Mouse (Mus musculus): ENCODE data around the gene Hacd2. TPM values are rescaled to one million over a fixed set of nuclear protein-coding genes. Genes with fewer than 3 reads are reported as not detected.

Gene Hacd2
- polyA plus RNA-seq, 1 experiment from 2014 or later: 29.3 TPM

DNA sequence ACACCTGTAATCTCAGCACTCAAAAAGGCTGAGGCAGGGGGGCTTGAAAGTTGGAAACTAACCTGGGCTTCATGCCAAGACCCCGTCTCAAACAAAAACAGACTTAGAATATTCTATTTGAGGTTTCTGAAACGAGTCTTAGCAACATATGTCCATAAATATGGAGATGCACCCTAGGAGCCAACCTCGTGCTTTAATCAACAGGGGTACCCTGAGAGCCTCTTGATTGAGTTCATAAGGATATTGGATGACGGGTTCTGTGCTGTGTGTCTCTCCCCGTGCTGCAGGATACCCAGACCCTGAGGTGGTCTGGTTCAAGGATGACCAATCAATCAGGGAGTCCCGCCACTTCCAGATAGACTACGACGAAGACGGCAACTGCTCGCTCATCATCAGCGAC is 22.2 kb upstream of the Hacd2 start:
- no peaks in the 10 kb centered on the region for H3K27me3 ChIP-seq (ENCODE audit: control insufficient read depth, insufficient read depth, low read length)
- H3K4me1 ChIP-seq (ENCODE audit: control insufficient read depth, insufficient read depth, low read length): peaks cover 6% of the 10 kb centered on the region
- ATAC-seq (ENCODE audit: insufficient read depth, low FRiP score, low TSS enrichment): no peak
- H3K4me3 ChIP-seq (ENCODE audit: low read depth, low read length): no peak overlapping the region
- 41% methylated on average over 11 of the region's 11 CpGs for WGBS
- no peak overlapping the region for H3K4me2 ChIP-seq (ENCODE audit: low read depth)
- no peaks in the 10 kb centered on the region for H3K36me3 ChIP-seq (ENCODE audit: control insufficient read depth, insufficient read depth, low read length)
- H3K9me3 ChIP-seq (ENCODE audit: control insufficient read depth, low read length): no peaks in the 10 kb centered on the region
- H3K27ac ChIP-seq (ENCODE audit: low read depth, low read length): no peak overlapping the region
- no peak overlapping the region for H3K9ac ChIP-seq (ENCODE audit: low read length)
- DNase-seq (ENCODE audit: low spot score): no peak

DNA sequence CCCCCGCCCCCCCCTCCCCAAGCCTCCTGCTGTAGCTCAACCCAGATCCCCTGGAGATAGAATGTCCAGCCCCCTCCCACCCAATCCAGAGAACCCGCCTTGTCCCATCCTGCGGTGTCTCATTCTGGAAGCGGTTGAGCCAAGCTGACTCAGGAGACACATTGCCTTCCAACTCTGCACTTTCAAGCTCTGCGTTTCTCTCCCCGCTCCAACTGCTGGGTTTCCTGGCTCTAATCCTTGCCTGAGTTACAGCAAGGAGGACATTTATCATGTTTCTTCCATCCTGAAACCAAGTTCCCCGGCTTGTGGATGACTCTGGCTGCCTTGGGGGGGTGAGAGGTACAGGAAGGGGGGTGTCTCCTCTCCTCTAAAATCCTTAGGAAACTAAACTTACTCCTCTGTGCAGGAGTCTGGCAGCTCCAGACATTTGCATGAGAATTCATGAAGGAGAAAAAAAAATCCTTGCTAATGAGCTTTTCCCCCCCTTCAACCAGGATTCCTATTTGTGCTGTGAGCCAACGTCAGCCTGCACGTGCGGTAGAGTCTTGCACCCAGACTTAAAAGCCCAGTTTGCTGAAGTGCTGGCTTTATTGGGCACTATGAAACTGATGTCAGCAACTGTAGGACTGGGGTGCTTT is 21.2 kb upstream of the Hacd2 start:
- Histone ChIP-seq H3K9me3 (ENCODE audit: control insufficient read depth, low read length) (no peaks in the 10 kb centered on the region), H3K36me3 (ENCODE audit: control insufficient read depth, insufficient read depth, low read length) (no peaks in the 10 kb centered on the region), H3K4me1 (ENCODE audit: control insufficient read depth, insufficient read depth, low read length) (peaks cover 6% of the 10 kb centered on the region), H3K27ac (ENCODE audit: low read depth, low read length) (no peak overlapping the region), H3K4me3 (ENCODE audit: low read depth, low read length) (no peak overlapping the region), H3K4me2 (ENCODE audit: low read depth) (peak overlapping the region; percentile 30), H3K27me3 (ENCODE audit: control insufficient read depth, insufficient read depth, low read length) (no peaks in the 10 kb centered on the region), H3K9ac (ENCODE audit: low read length) (peak overlapping the region; percentile 14; the same call in 1 of the 2 replicates)
- DNase-seq (ENCODE audit: low spot score) (peak; percentile 21), ATAC-seq (ENCODE audit: insufficient read depth, low FRiP score, low TSS enrichment) (no peak)
- 7% methylated on average over 10 of the region's 10 CpGs for WGBS

- Histone ChIP-seq H3K36me3 (ENCODE audit: control insufficient read depth, insufficient read depth, low read length) (no peaks in the 10 kb centered on the region), H3K27me3 (ENCODE audit: control insufficient read depth, insufficient read depth, low read length) (no peaks in the 10 kb centered on the region), H3K4me2 (ENCODE audit: low read depth) (no peak overlapping the region), H3K4me1 (ENCODE audit: control insufficient read depth, insufficient read depth, low read length) (peaks cover 6% of the 10 kb centered on the region), H3K9ac (ENCODE audit: low read length) (no peak overlapping the region), H3K27ac (ENCODE audit: low read depth, low read length) (no peak overlapping the region), H3K4me3 (ENCODE audit: low read depth, low read length) (no peak overlapping the region), H3K9me3 (ENCODE audit: control insufficient read depth, low read length) (no peaks in the 10 kb centered on the region)
- DNase-seq (ENCODE audit: low spot score) (no peak), ATAC-seq (ENCODE audit: insufficient read depth, low FRiP score, low TSS enrichment) (no peak)
- WGBS: 82% methylated on average over 5 of the region's 5 CpGs
Measured at GRCm38 (mm10) chr16:35004356-35004755, 17.9 kb upstream of the Hacd2 start.

DNA sequence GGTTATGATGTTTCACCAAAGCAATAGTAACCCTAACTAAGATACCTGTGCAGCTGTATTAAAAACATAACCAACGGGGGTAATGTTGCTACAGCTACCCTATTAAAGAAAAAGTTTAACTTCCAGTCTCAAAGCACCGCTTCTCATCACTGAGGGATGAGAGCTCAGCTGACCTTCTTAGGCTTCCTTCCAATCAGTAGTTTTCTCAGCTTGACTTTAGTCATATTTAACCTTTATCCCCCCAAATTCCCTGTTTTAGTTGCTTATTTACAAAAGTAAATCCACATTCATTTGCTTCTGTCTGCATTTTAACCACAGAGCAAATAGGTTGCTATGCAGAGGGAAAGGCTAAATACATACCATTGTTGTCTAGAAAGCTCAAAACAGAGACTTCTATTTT is 17.5 kb upstream of the Hacd2 start:
- no peaks in the 10 kb centered on the region for H3K36me3 ChIP-seq (ENCODE audit: control insufficient read depth, insufficient read depth, low read length)
- H3K4me1 ChIP-seq (ENCODE audit: control insufficient read depth, insufficient read depth, low read length): peaks cover 6% of the 10 kb centered on the region
- no peak overlapping the region for H3K9ac ChIP-seq (ENCODE audit: low read length)
- no peak for ATAC-seq (ENCODE audit: insufficient read depth, low FRiP score, low TSS enrichment)
- no peak overlapping the region for H3K4me3 ChIP-seq (ENCODE audit: low read depth, low read length)
- no peak overlapping the region for H3K27ac ChIP-seq (ENCODE audit: low read depth, low read length)
- H3K27me3 ChIP-seq (ENCODE audit: control insufficient read depth, insufficient read depth, low read length): no peaks in the 10 kb centered on the region
- no peak for DNase-seq (ENCODE audit: low spot score)
- WGBS: 93% methylated on average over 2 of the region's 2 CpGs
- no peaks in the 10 kb centered on the region for H3K9me3 ChIP-seq (ENCODE audit: control insufficient read depth, low read length)
- no peak overlapping the region for H3K4me2 ChIP-seq (ENCODE audit: low read depth)

GRCm38 (mm10) chr16:35006251-35006650 is 16.0 kb upstream of the Hacd2 start:
- H3K27ac ChIP-seq (ENCODE audit: low read depth, low read length): no peak overlapping the region
- no peak overlapping the region for H3K9ac ChIP-seq (ENCODE audit: low read length)
- H3K36me3 ChIP-seq (ENCODE audit: control insufficient read depth, insufficient read depth, low read length): no peaks in the 10 kb centered on the region
- H3K4me3 ChIP-seq (ENCODE audit: low read depth, low read length): no peak overlapping the region
- DNase-seq (ENCODE audit: low spot score) (no peak), ATAC-seq (ENCODE audit: insufficient read depth, low FRiP score, low TSS enrichment) (no peak)
- no peak overlapping the region for H3K4me2 ChIP-seq (ENCODE audit: low read depth)
- H3K4me1 ChIP-seq (ENCODE audit: control insufficient read depth, insufficient read depth, low read length): peaks cover under 1% of the 10 kb centered on the region; the same call in 1 of the 2 replicates
- WGBS: 91% methylated on average over 5 of the region's 5 CpGs
- H3K9me3 ChIP-seq (ENCODE audit: control insufficient read depth, low read length): no peaks in the 10 kb centered on the region
- no peaks in the 10 kb centered on the region for H3K27me3 ChIP-seq (ENCODE audit: control insufficient read depth, insufficient read depth, low read length)

- Histone ChIP-seq H3K4me2 (ENCODE audit: low read depth) (no peak overlapping the region), H3K27ac (ENCODE audit: low read depth, low read length) (no peak overlapping the region), H3K9ac (ENCODE audit: low read length) (no peak overlapping the region), H3K4me1 (ENCODE audit: control insufficient read depth, insufficient read depth, low read length) (no peaks in the 10 kb centered on the region), H3K4me3 (ENCODE audit: low read depth, low read length) (no peak overlapping the region), H3K36me3 (ENCODE audit: control insufficient read depth, insufficient read depth, low read length) (no peaks in the 10 kb centered on the region), H3K9me3 (ENCODE audit: control insufficient read depth, low read length) (no peaks in the 10 kb centered on the region), H3K27me3 (ENCODE audit: control insufficient read depth, insufficient read depth, low read length) (no peaks in the 10 kb centered on the region)
- ATAC-seq (ENCODE audit: insufficient read depth, low FRiP score, low TSS enrichment) (no peak), DNase-seq (ENCODE audit: low spot score) (no peak)
- 68% methylated on average over 1 of the region's 1 CpGs for WGBS
Measured at GRCm38 (mm10) chr16:35007361-35007760, 14.9 kb upstream of the Hacd2 start.

DNA sequence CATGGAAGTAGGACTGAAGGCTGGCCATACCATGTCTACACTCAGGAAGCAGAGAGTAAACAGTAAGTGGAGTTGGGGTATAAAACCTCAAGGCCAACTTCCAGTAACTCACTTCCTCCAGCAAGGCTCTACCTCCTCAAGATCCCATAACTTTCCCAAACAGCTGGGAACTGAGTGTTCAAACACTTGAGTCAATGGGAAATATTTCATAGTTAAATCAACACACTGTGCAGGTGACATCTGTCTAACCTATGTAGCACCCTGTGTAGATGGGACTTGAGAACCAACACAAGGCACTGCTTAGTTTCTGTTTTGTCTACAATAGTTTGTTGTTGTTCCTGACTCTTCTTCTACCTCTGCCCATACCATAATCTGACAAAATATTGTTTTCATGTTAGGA is 13.8 kb upstream of the Hacd2 start:
- H3K4me3 ChIP-seq (ENCODE audit: low read depth, low read length): no peak overlapping the region
- DNase-seq (ENCODE audit: low spot score) (no peak), ATAC-seq (ENCODE audit: insufficient read depth, low FRiP score, low TSS enrichment) (no peak)
- H3K36me3 ChIP-seq (ENCODE audit: control insufficient read depth, insufficient read depth, low read length): no peaks in the 10 kb centered on the region
- H3K9ac ChIP-seq (ENCODE audit: low read length): no peak overlapping the region
- H3K4me1 ChIP-seq (ENCODE audit: control insufficient read depth, insufficient read depth, low read length): no peaks in the 10 kb centered on the region
- no peaks in the 10 kb centered on the region for H3K9me3 ChIP-seq (ENCODE audit: control insufficient read depth, low read length)
- no peak overlapping the region for H3K4me2 ChIP-seq (ENCODE audit: low read depth)
- H3K27ac ChIP-seq (ENCODE audit: low read depth, low read length): no peak overlapping the region
- H3K27me3 ChIP-seq (ENCODE audit: control insufficient read depth, insufficient read depth, low read length): no peaks in the 10 kb centered on the region

DNA sequence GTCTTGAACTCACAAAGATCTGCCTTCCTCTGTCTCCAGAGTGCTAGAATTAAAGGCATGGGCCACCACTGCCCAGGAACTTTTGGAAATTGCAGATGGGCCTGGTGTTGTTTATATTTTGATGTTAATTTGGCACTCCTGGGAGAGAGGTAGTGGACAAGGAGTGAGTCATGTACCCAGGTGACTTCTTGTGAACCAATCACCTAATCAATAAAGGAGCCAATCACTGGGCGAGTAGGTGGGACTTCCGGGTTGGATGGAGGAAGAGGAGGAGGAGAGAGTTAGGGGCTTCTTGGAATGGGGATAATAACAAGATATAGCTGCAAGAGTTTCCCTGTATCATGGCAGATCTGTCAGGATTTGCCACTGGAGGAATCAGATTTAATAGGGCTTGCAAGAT is 8.7 kb upstream of the Hacd2 start:
- Histone ChIP-seq H3K27ac (ENCODE audit: low read depth, low read length) (no peak overlapping the region), H3K9ac (ENCODE audit: low read length) (no peak overlapping the region), H3K27me3 (ENCODE audit: control insufficient read depth, insufficient read depth, low read length) (no peaks in the 10 kb centered on the region), H3K36me3 (ENCODE audit: control insufficient read depth, insufficient read depth, low read length) (no peaks in the 10 kb centered on the region), H3K4me2 (ENCODE audit: low read depth) (no peak overlapping the region), H3K4me1 (ENCODE audit: control insufficient read depth, insufficient read depth, low read length) (no peaks in the 10 kb centered on the region), H3K4me3 (ENCODE audit: low read depth, low read length) (no peak overlapping the region), H3K9me3 (ENCODE audit: control insufficient read depth, low read length) (no peaks in the 10 kb centered on the region)
- no peak for ATAC-seq (ENCODE audit: insufficient read depth, low FRiP score, low TSS enrichment)
- no peak for DNase-seq (ENCODE audit: low spot score)
- 86% methylated on average over 2 of the region's 2 CpGs for WGBS

DNA sequence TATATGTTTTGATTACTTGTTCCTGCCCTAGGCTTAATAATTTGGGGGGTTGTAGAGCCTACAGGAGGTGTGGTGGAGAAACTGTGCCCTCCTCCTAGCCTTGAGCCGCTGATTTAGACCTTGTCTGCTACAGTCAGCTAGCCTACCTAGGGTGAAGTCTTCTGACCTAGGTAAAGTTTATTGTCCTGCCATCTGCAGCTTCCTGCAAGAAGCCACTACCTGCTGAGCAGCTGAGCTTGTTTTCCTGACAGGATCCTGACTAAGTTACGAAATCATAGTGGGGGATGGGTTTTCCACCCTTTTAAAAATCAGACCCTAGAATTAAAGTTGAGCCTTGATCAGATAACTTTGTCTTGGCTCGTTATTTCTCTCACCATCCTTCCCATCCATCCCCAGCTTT is 5.7 kb upstream of the Hacd2 start:
- Histone ChIP-seq H3K36me3 (ENCODE audit: control insufficient read depth, insufficient read depth, low read length) (no peaks in the 10 kb centered on the region), H3K4me1 (ENCODE audit: control insufficient read depth, insufficient read depth, low read length) (no peaks in the 10 kb centered on the region), H3K9ac (ENCODE audit: low read length) (no peak overlapping the region), H3K4me2 (ENCODE audit: low read depth) (no peak overlapping the region), H3K4me3 (ENCODE audit: low read depth, low read length) (no peak overlapping the region), H3K27ac (ENCODE audit: low read depth, low read length) (no peak overlapping the region), H3K27me3 (ENCODE audit: control insufficient read depth, insufficient read depth, low read length) (no peaks in the 10 kb centered on the region), H3K9me3 (ENCODE audit: control insufficient read depth, low read length) (no peaks in the 10 kb centered on the region)
- 65% methylated on average over 3 of the region's 3 CpGs for WGBS
- ATAC-seq (ENCODE audit: insufficient read depth, low FRiP score, low TSS enrichment) (no peak), DNase-seq (ENCODE audit: low spot score) (no peak)

All from neural tube, embryonic 11.5 days (tissue).